Comparison of ENCODE assay signal across 8 mouse cellular contexts in the genomic region with DNA sequence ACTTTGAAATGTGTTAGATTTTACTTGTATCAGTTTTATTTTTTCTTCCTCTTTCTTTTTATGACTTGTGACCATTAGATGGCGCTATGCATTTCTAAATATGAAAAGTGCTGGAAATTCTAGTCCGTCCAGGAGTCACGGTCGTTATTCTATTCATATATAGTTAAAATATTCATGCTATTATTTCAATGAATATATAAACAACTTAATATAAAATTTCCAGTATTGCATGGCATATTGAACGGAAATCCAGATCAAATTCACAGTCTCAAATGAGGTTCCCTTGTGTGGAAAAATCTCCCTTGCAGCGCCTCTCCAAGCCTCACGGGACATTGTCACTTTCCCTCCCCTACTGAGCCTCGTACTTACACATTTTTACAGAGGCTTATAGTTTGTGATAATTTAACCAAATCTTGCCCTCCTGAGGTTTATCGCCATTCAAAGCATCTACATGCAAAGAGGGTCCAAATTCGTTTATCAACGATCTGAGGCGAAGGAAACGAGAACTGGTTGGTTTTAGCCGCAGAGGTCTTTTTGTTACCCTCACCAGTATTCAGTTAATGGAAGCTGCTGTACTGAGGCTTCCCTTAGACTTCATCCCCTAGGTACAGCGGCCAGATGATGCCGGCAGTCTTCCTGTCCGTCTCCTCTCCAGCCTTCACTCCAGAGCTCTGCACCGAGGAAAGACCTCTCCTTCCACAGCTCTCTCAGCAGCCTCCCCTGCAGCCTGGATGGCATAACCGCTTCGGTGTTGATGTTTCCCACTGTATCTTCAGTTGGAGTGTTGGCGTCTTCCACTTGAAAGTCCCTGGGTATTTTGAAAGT. TPM values are rescaled to one million over a fixed set of nuclear protein-coding genes. Genes with fewer than 3 reads are reported as not detected.
DNase-seq lines count a peak whose midpoint lies in the region; ATAC-seq and TF ChIP-seq lines count a peak whose summit lies in the region.

No protein-coding gene starts in this region.

- no peaks in the 10 kb centered on the region for H3K4me1 ChIP-seq in kidney, embryonic 14.5 days (ENCODE audit: control insufficient read depth, insufficient read depth, low read length)
- no peaks in the 10 kb centered on the region for H3K4me1 ChIP-seq in bone marrow macrophage, adult 2 months (ENCODE audit: control insufficient read depth, insufficient read depth, low read length)
- H3K4me1 ChIP-seq in heart, embryonic 11.5 days (ENCODE audit: control insufficient read depth, insufficient read depth, low read length) = no peaks in the 10 kb centered on the region
- no peaks in the 10 kb centered on the region for H3K4me1 ChIP-seq in liver, embryonic 11.5 days (replicated peaks; ENCODE audit: control insufficient read depth, insufficient read depth, low read length)
- no peaks in the 10 kb centered on the region for H3K4me1 ChIP-seq in neural tube, embryonic 13.5 days (replicated peaks)

- DNase-seq in kidney, adult 18-20 months = no peak
- no peak for DNase-seq in liver, embryonic 11.5 days (ENCODE audit: low spot score)
- DNase-seq in spleen, postnatal 4 days (ENCODE audit: low spot score in 2 of 2) = no peak
- no peak for DNase-seq in gastrocnemius, adult 8-10 months (ENCODE audit: low spot score in 2 of 2)

- no peak for ATAC-seq in kidney, embryonic 14.5 days (ENCODE audit: low FRiP score, low TSS enrichment)
- no peak for ATAC-seq in heart, embryonic 11.5 days (replicated peaks; ENCODE audit: insufficient number of reproducible peaks, low FRiP score, low TSS enrichment)
- no peak for ATAC-seq in liver, embryonic 11.5 days (replicated peaks; ENCODE audit: low FRiP score)
- peak; percentile 50; the same call in 1 of the 2 replicates for ATAC-seq in neural tube, embryonic 13.5 days (ENCODE audit: low read depth)

- H3K36me3 ChIP-seq in kidney, embryonic 14.5 days (ENCODE audit: control insufficient read depth, insufficient read depth, low read length) = no peaks in the 10 kb centered on the region
- no peaks in the 10 kb centered on the region for H3K36me3 ChIP-seq in heart, embryonic 11.5 days (ENCODE audit: control insufficient read depth, insufficient read depth, low read length)
- no peaks in the 10 kb centered on the region for H3K36me3 ChIP-seq in liver, embryonic 11.5 days (ENCODE audit: control insufficient read depth, insufficient read depth, low read length)
- H3K36me3 ChIP-seq in neural tube, embryonic 13.5 days = no peaks in the 10 kb centered on the region

- TF ChIP-seq CTCF in bone marrow macrophage, adult 2 months (IDR thresholded peaks at IDR 0.05; ENCODE audit: low read depth, low read length) = no peak

- H3K9me3 ChIP-seq in kidney, embryonic 14.5 days (ENCODE audit: control insufficient read depth, low read length) = no peaks in the 10 kb centered on the region
- no peaks in the 10 kb centered on the region for H3K9me3 ChIP-seq in heart, embryonic 11.5 days (replicated peaks; ENCODE audit: control insufficient read depth, low read length)
- H3K9me3 ChIP-seq in liver, embryonic 11.5 days (ENCODE audit: control insufficient read depth, low read length) = no peaks in the 10 kb centered on the region
- 0 out of 2 replicates have a peak, but pooled peaks cover 3% of the 10 kb centered on the region for H3K9me3 ChIP-seq in neural tube, embryonic 13.5 days

- no peak overlapping the region for H3K9ac ChIP-seq in kidney, embryonic 14.5 days (ENCODE audit: low read depth, low read length)
- H3K9ac ChIP-seq in heart, embryonic 11.5 days (ENCODE audit: low read depth, low read length) = peak overlapping the region; percentile 53
- no peak overlapping the region for H3K9ac ChIP-seq in liver, embryonic 11.5 days (ENCODE audit: low read depth, low read length)
- H3K9ac ChIP-seq in neural tube, embryonic 13.5 days = peak overlapping the region; percentile 56

- no peak overlapping the region for H3K27ac ChIP-seq in kidney, embryonic 14.5 days (ENCODE audit: low read depth, low read length)
- H3K27ac ChIP-seq in bone marrow macrophage, adult 2 months (ENCODE audit: insufficient read depth, low read depth, low read length) = no peak overlapping the region
- no peak overlapping the region for H3K27ac ChIP-seq in heart, embryonic 11.5 days (ENCODE audit: low read depth, low read length)
- no peak overlapping the region for H3K27ac ChIP-seq in liver, embryonic 11.5 days (ENCODE audit: low read depth, low read length)
- no peak overlapping the region for H3K27ac ChIP-seq in neural tube, embryonic 13.5 days (replicated peaks)

- 0 out of 2 replicates have a peak, but pooled peaks cover 5% of the 10 kb centered on the region for H3K27me3 ChIP-seq in kidney, embryonic 14.5 days (ENCODE audit: control insufficient read depth, insufficient read depth, low read length)
- H3K27me3 ChIP-seq in heart, embryonic 11.5 days (ENCODE audit: control insufficient read depth, insufficient read depth, low read length) = 0 out of 2 replicates have a peak, but pooled peaks cover 2% of the 10 kb centered on the region
- no peaks in the 10 kb centered on the region for H3K27me3 ChIP-seq in liver, embryonic 11.5 days (replicated peaks; ENCODE audit: control insufficient read depth, insufficient read depth, low read length)
- H3K27me3 ChIP-seq in neural tube, embryonic 13.5 days = peaks cover 18% of the 10 kb centered on the region

- H3K4me3 ChIP-seq in kidney, embryonic 14.5 days (ENCODE audit: low read length) = peak overlapping the region; percentile 26
- H3K4me3 ChIP-seq in bone marrow macrophage, adult 2 months (ENCODE audit: insufficient read depth, low read length) = peak overlapping the region; percentile 32
- H3K4me3 ChIP-seq in heart, embryonic 11.5 days (ENCODE audit: low read depth, low read length) = peak overlapping the region; percentile 38
- peak overlapping the region; percentile 31 for H3K4me3 ChIP-seq in liver, embryonic 11.5 days (ENCODE audit: low read depth, low read length)
- H3K4me3 ChIP-seq in neural tube, embryonic 13.5 days = peak overlapping the region; percentile 32

- 19% methylated on average over 21 of the region's 21 CpGs for WGBS in kidney, embryonic 14.5 days
- WGBS in heart, embryonic 11.5 days (ENCODE audit: insufficient replicate concordance) = 13% methylated on average over 21 of the region's 21 CpGs
- 20% methylated on average over 21 of the region's 21 CpGs for WGBS in liver, embryonic 11.5 days
- WGBS in neural tube, embryonic 13.5 days = 28% methylated on average over 21 of the region's 21 CpGs

- no peak for TF ChIP-seq POLR2A in bone marrow macrophage, adult 2 months (IDR thresholded peaks at IDR 0.05; ENCODE audit: borderline replicate concordance, low read depth, low read length)

- peak overlapping the region; percentile 55 for H3K4me2 ChIP-seq in kidney, embryonic 14.5 days (replicated peaks; ENCODE audit: low read depth, low read length)
- peak overlapping the region; percentile 68 for H3K4me2 ChIP-seq in heart, embryonic 11.5 days
- H3K4me2 ChIP-seq in liver, embryonic 11.5 days = peak overlapping the region; percentile 68
- peak overlapping the region; percentile 57 for H3K4me2 ChIP-seq in neural tube, embryonic 13.5 days

RNA-seq across cellular contexts. Expression of a gene that starts 18.8 kb away (rescaled TPM):
- 5.8 and 9.6 TPM in 2 replicates for polyA plus RNA-seq in kidney, embryonic 14.5 days (2014; fragmentation: Nextera tagmentation; extraction: Ambion mirVana)
- polyA plus RNA-seq in bone marrow macrophage, adult 2 months (2012; ENCODE audit: insufficient read depth, insufficient read length, missing spikeins) = not detected in 2 replicates
- 0.30 TPM in 2 replicates for polyA plus RNA-seq in heart, embryonic 11.5 days (2014; fragmentation: Nextera tagmentation; extraction: Ambion mirVana)
- 0.58 and 0.94 TPM in 2 replicates for polyA plus RNA-seq in liver, embryonic 11.5 days (2014; fragmentation: Nextera tagmentation; extraction: Ambion mirVana)
- 0.45 and 0.61 TPM in 2 replicates for polyA plus RNA-seq in neural tube, embryonic 13.5 days (2015; fragmentation: Nextera tagmentation; extraction: Ambion mirVana)
- total RNA-seq in gastrocnemius, adult 8-10 months (2022) = under 1 TPM; 0.24 to 0.52 (median 0.36) TPM

RNA-seq across cellular contexts. Expression of a gene that starts 19.6 kb away (rescaled TPM):
- polyA plus RNA-seq in kidney, embryonic 14.5 days (2014; fragmentation: Nextera tagmentation; extraction: Ambion mirVana) = 10.7 and 13.2 TPM in 2 replicates
- 42.6 and 44.7 TPM in 2 replicates for polyA plus RNA-seq in bone marrow macrophage, adult 2 months (2012; ENCODE audit: insufficient read depth, insufficient read length, missing spikeins)
- polyA plus RNA-seq in heart, embryonic 11.5 days (2014; fragmentation: Nextera tagmentation; extraction: Ambion mirVana) = 16.2 and 16.7 TPM in 2 replicates
- polyA plus RNA-seq in liver, embryonic 11.5 days (2014; fragmentation: Nextera tagmentation; extraction: Ambion mirVana) = 5.7 and 6.4 TPM in 2 replicates
- 9.6 and 11.8 TPM in 2 replicates for polyA plus RNA-seq in neural tube, embryonic 13.5 days (2015; fragmentation: Nextera tagmentation; extraction: Ambion mirVana)
- total RNA-seq in gastrocnemius, adult 8-10 months (2022) = 1 to 10 TPM; 4.3 to 5.8 (median 4.9) TPM

Comparison
In these comparisons a context has a peak if more than half of its experiments do, and no peak if none do; other contexts are left out.
1. H3K9ac ChIP-seq: peak in heart, embryonic 11.5 days (single experiment) and neural tube, embryonic 13.5 days (single experiment); none in kidney, embryonic 14.5 days (single experiment) and liver, embryonic 11.5 days (single experiment).
2. Peak in every context shown above with its lines, with median percentiles within 50 percentile points of each other: H3K4me2 ChIP-seq and H3K4me3 ChIP-seq.